Mouse (Mus musculus): ENCODE results near the gene Gps1. TPM values are rescaled to one million over a fixed set of nuclear protein-coding genes. Genes with fewer than 3 reads are reported as not detected.
"Not testable (repeated sequence)": the region's sequence is repeated elsewhere in the genome, so short reads cannot be mapped to it uniquely, and the experiment has no call there.

Gps1 gene
- 265 and 272 TPM in 2 replicates for polyA plus RNA-seq (2016; fragmentation: Nextera tagmentation; extraction: Ambion mirVana)

GRCm38 (mm10) chr11:120784064-120784791 is at the start of gene Gps1, which contains the start of gene Rfng:
Gps1 (plus strand) TSS chr11:120784272.
Rfng (minus strand) TSS chr11:120784207.
- peak; percentile 89 for DNase-seq (ENCODE audit: low spot score)
- H3K27me3 ChIP-seq (replicated peaks; ENCODE audit: low read depth, poor library complexity, severe bottlenecking) = peaks cover 17% of the 10 kb centered on the region
- under 1% methylated on average over 107 of the region's 107 CpGs for WGBS
- no peaks in the 10 kb centered on the region for H3K9me3 ChIP-seq
- peaks cover 27% of the 10 kb centered on the region for H3K4me1 ChIP-seq
- H3K36me3 ChIP-seq (replicated peaks) = peaks cover 67% of the 10 kb centered on the region
- H3K27ac ChIP-seq (replicated peaks) = peak within 1 kb of the TSS; percentile 87
- H3K4me3 ChIP-seq = peak within 1 kb of the TSS; percentile 99

- no peak overlapping the region for H3K27ac ChIP-seq (replicated peaks)
- no peak for DNase-seq (ENCODE audit: low spot score)
- H3K9me3 ChIP-seq = no peaks in the 10 kb centered on the region
- H3K4me1 ChIP-seq = peaks cover 3% of the 10 kb centered on the region; the same call in 1 of the 2 replicates
- 77% methylated on average over 6 of the region's 6 CpGs for WGBS
- no peak overlapping the region for H3K4me3 ChIP-seq
- peaks cover 7% of the 10 kb centered on the region for H3K27me3 ChIP-seq (replicated peaks; ENCODE audit: low read depth, poor library complexity, severe bottlenecking)
- no peaks in the 10 kb centered on the region for H3K36me3 ChIP-seq (replicated peaks)
Observed at GRCm38 (mm10) chr11:120736424-120736823, 47.6 kb upstream of the Gps1 start.

DNA sequence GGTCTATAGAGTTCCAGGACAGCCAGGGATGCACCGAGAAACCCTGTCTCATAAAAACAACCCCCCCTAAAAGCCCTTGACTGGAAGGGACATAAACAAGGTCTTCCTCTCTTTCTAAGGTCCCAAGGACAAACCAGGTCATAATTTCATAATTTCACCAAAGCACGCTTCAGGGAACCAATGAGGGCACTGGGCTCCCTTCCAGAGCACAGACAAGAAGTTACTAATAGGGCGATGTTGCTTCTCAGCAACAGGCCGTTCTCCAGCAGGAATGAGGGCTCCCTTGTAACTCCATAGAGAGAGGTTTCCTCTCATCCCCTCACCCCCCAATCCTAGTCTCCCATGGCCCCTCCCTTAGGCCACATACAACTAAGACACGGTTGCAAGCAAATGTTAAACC is 43.1 kb upstream of the Gps1 start:
- Histone ChIP-seq H3K4me1 (no peaks in the 10 kb centered on the region), H3K27ac (replicated peaks) (no peak overlapping the region), H3K36me3 (replicated peaks) (no peaks in the 10 kb centered on the region), H3K9me3 (no peaks in the 10 kb centered on the region), H3K4me3 (no peak overlapping the region), H3K27me3 (replicated peaks; ENCODE audit: low read depth, poor library complexity, severe bottlenecking) (no peaks in the 10 kb centered on the region)
- DNase-seq (ENCODE audit: low spot score) = no peak
- WGBS = 92% methylated on average over 5 of the region's 5 CpGs

- H3K36me3 ChIP-seq (replicated peaks) = no peaks in the 10 kb centered on the region
- H3K4me1 ChIP-seq = no peaks in the 10 kb centered on the region
- H3K27ac ChIP-seq (replicated peaks) = no peak overlapping the region
- no peak overlapping the region for H3K4me3 ChIP-seq
- 77% methylated on average over 7 of the region's 7 CpGs for WGBS
- no peaks in the 10 kb centered on the region for H3K27me3 ChIP-seq (replicated peaks; ENCODE audit: low read depth, poor library complexity, severe bottlenecking)
- no peaks in the 10 kb centered on the region for H3K9me3 ChIP-seq
- no peak for DNase-seq (ENCODE audit: low spot score)
Observed at GRCm38 (mm10) chr11:120744121-120744701, 39.9 kb upstream of the Gps1 start.

DNA sequence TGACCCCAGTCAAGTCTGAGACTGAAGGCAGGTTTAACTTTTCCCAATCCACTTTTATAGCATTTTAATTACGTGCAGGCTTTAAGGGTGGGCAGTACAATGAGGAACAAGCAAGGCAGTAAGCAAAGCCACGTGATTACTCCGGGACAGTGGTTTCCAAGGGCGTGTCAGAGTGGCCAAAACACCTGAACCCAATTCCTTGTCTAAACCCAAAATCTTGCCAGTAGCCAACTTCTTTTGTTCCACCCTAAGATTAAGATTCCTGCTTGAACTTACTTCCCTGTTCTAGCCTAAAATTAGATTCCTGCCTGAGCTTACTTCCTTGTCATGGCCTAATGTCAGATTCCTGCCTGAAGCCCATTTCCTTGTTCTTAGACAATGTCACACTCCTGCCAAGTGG is 36.1 kb upstream of the Gps1 start:
- Histone ChIP-seq H3K4me3 (no peak overlapping the region), H3K4me1 (no peaks in the 10 kb centered on the region), H3K27ac (replicated peaks) (no peak overlapping the region), H3K27me3 (replicated peaks; ENCODE audit: low read depth, poor library complexity, severe bottlenecking) (0 out of 2 replicates have a peak, but pooled peaks cover 4% of the 10 kb centered on the region), H3K9me3 (no peaks in the 10 kb centered on the region), H3K36me3 (replicated peaks) (no peaks in the 10 kb centered on the region)
- DNase-seq (ENCODE audit: low spot score) = no peak
- 76% methylated on average over 4 of the region's 4 CpGs for WGBS

DNA sequence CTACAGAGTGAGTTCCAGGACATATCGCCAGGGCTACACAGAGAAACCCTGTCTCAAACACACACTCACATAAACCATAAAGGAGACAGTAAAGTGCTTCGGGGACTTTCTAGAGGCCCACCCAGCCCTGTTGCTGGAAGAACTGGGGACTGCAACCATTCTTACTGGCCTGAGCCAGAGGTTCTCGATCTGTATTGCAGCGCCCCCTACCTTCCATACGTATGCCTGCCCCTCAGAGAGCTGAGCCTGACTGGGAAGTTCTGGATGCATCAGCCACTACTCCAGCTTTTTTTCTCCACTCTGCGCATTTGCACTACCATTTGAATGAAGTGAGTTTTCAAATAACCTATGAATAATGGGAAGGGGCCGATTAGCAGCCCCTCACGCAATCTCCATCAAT is 34.6 kb upstream of the Gps1 start:
- Histone ChIP-seq H3K4me3 (no peak overlapping the region), H3K27ac (replicated peaks) (no peak overlapping the region), H3K36me3 (replicated peaks) (no peaks in the 10 kb centered on the region), H3K4me1 (no peaks in the 10 kb centered on the region), H3K27me3 (replicated peaks; ENCODE audit: low read depth, poor library complexity, severe bottlenecking) (0 out of 2 replicates have a peak, but pooled peaks cover 4% of the 10 kb centered on the region), H3K9me3 (no peaks in the 10 kb centered on the region)
- 62% methylated on average over 8 of the region's 8 CpGs for WGBS
- DNase-seq (ENCODE audit: low spot score) = no peak

- H3K9me3 ChIP-seq = peaks cover 3% of the 10 kb centered on the region
- no peak overlapping the region for H3K4me3 ChIP-seq
- DNase-seq (ENCODE audit: low spot score) = no peak
- no peaks in the 10 kb centered on the region for H3K4me1 ChIP-seq
- WGBS = 69% methylated on average over 4 of the region's 4 CpGs
- no peak overlapping the region for H3K27ac ChIP-seq (replicated peaks)
- H3K27me3 ChIP-seq (replicated peaks; ENCODE audit: low read depth, poor library complexity, severe bottlenecking) = 0 out of 2 replicates have a peak, but pooled peaks cover 4% of the 10 kb centered on the region
- H3K36me3 ChIP-seq (replicated peaks) = no peaks in the 10 kb centered on the region
Observed at GRCm38 (mm10) chr11:120751606-120752005, 32.5 kb upstream of the Gps1 start.

- Histone ChIP-seq H3K36me3 (replicated peaks) (no peaks in the 10 kb centered on the region), H3K27ac (replicated peaks) (no peak overlapping the region), H3K9me3 (peaks cover 41% of the 10 kb centered on the region), H3K27me3 (replicated peaks; ENCODE audit: low read depth, poor library complexity, severe bottlenecking) (peaks cover 30% of the 10 kb centered on the region), H3K4me1 (no peaks in the 10 kb centered on the region), H3K4me3 (no peak overlapping the region)
- DNase-seq (ENCODE audit: low spot score) = no peak
- 93% methylated on average over 9 of the region's 9 CpGs for WGBS
Observed at GRCm38 (mm10) chr11:120760236-120760635, 23.8 kb upstream of the Gps1 start.

DNA sequence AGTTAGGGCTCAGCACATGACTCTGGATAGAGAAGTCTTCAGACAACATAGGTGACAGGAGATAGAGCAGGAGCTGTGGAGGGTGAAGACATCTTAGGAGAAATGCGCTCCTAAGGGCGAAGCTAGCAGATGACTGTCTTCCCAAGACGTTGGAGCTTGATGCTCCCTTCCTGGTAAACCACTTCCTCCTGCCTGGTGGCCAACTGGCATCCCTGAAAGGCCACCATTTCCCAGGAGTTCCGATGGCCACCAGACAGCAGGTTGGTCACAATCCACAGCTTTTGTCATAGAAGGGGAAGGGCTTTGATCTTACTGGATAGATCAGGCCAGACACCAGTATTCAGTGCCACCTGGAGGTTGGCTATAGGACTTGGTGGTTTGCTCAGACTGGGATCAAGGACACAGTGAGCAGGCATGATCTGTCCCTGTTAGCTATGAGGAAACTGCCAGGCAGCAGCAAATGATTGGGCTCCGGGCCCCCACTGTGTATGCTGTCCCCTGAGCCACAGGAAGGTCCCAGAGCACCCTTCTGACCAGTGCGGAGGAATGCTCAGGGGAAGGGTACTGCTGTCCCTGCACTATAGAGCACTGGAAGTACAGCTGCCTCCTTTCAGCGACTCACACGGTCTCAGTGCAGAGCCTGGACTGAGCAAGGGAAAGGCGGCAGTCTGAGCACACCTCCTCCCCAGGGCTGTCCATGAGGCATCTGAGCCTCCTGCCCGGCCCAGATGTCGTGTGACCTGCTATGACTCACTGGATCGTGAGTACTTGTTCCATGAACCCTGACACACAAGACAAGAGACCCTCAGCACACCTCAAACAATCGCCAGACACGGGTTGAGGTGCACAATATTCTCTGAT is 22.0 kb upstream of the Gps1 start:
- Histone ChIP-seq H3K4me1 (no peaks in the 10 kb centered on the region), H3K9me3 (peaks cover 34% of the 10 kb centered on the region), H3K36me3 (replicated peaks) (no peaks in the 10 kb centered on the region), H3K27me3 (replicated peaks; ENCODE audit: low read depth, poor library complexity, severe bottlenecking) (peaks cover 35% of the 10 kb centered on the region), H3K4me3 (peak overlapping the region; percentile 34; the same call in 1 of the 2 replicates), H3K27ac (replicated peaks) (no peak overlapping the region)
- WGBS = 73% methylated on average over 14 of the region's 14 CpGs
- DNase-seq (ENCODE audit: low spot score) = no peak

DNA sequence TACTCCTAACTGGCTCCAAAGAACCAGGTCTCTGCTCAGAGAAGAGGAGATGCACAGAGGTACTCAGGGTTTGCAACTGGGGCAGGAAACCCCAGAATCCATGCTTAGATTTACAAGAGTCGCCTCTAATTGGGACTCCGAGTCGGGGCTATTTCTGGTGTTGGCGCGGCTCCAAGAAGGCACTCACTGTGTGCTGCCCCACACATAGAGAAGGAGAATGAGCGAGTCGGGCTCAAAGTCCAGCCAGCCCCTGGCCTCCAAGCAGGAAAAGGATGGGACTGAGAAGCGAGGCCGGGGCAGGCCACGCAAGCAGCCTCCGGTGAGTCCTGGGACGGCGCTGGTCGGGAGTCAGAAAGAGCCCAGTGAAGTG is 21.4 kb upstream of the Gps1 start, which contains the start of gene Hmga1b:
Gene Hmga1b (plus strand): TSS at position 123 of the 370 bp plus-strand sequence.
- Histone ChIP-seq H3K27me3 (replicated peaks; ENCODE audit: low read depth, poor library complexity, severe bottlenecking) (peaks cover 35% of the 10 kb centered on the region), H3K9me3 (peaks cover 28% of the 10 kb centered on the region), H3K4me3 (peak within 1 kb of the TSS; percentile 34; the same call in 1 of the 2 replicates)
- 22% methylated on average over 14 of the region's 14 CpGs for WGBS
- DNase-seq (ENCODE audit: low spot score); H3K4me1 ChIP-seq; H3K27ac ChIP-seq (replicated peaks); H3K36me3 ChIP-seq (replicated peaks): not testable (repeated sequence)

DNA sequence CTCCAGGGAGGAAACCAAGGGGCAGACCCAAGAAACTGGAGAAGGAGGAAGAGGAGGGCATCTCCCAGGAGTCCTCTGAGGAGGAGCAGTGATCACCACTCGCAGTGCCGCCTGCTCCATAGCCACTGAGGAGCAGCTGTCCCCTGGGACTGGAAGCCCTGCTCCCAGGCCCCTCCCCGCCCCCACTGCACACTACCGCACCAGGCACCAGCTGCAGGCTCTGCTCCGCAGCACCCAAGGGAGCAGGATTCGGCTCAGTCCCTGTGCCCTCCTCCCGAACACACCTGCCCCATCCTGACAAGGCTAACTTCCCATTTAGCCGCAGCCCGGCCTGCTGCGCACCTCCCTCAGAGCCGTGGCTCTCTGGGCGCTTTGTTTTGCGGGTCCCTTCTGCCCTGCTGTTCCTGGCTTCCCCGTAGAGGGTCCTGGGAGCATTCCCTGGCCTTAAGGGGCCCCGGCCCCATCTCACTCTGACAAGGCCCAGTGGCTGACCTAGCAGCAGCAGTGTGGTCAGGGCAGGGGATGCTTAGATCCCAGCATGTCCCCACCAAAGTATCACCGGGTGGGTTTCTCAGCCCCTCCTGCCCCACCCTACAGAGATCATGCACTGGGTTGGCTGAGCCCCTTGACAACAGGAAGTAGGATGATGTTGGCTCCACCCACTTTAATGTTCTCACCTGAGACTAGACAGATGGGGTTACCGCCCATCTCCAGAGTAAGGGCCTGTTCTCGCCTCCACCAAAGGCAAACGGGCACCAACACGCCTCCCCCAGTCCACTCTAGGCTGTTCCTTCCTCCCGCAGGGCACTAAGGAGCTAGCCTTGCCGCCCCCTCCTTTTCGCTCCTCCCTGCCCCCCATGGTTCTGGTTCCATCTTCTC is 20.7 kb upstream of the Gps1 start:
- 10% methylated on average over 11 of the region's 23 CpGs for WGBS
- Histone ChIP-seq H3K9me3 (peaks cover 21% of the 10 kb centered on the region), H3K27me3 (replicated peaks; ENCODE audit: low read depth, poor library complexity, severe bottlenecking) (peaks cover 35% of the 10 kb centered on the region), H3K4me3 (peak overlapping the region; percentile 34; the same call in 1 of the 2 replicates)
- H3K27ac ChIP-seq (replicated peaks); H3K36me3 ChIP-seq (replicated peaks); H3K4me1 ChIP-seq; DNase-seq (ENCODE audit: low spot score): not testable (repeated sequence)

Data from embryonic facial prominence, embryonic 10.5 days (tissue).